17 mouse cellular contexts compared by ENCODE assay signal in the genomic region with DNA sequence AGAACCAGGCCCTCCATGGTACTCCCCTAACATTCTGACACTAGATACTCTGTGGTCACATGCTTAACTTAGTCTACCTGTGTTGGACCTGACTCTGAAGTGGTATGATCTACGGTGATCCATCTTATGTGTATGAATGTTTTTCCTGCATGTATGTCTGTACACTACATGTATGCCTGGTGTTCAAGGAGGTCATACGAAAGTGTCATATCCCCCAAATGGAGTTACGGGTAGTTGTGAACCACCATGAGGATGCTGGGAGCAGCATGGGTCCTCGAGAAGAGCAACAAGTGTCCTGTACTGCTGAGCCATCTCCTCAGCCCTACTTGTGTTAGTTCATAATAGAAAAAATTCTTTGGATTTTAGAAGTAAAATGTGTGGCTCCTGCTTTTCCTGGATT. TPM values are rescaled to one million over a fixed set of nuclear protein-coding genes. Genes with fewer than 3 reads are reported as not detected.
"Had no signal": no experiment of that assay in that cellular context is flagged by ENCODE, and none has a peak within 500 bp of the region (broad histone marks: within the 10 kb centered on the region; RNA-seq: fewer than 3 reads in every experiment).

No protein-coding gene starts in this region.

- H3K27ac ChIP-seq: neural tube, embryonic 15.5 days; stomach, embryonic 15.5 days; stomach, postnatal 0 days had no signal

- H3K9me3 ChIP-seq: neural tube, embryonic 15.5 days; stomach, embryonic 15.5 days had no signal

- DNase-seq: retina, postnatal 1 day; right cerebral cortex, adult 18-20 months; right cerebral cortex, postnatal 14 days; right cerebral cortex, postnatal 25 days; right cerebral cortex, postnatal 4 days; spleen, adult 18-20 months; thymus, adult 18-20 months; thymus, adult 2 months; thymus, postnatal 14 days; thymus, postnatal 25 days; thymus, postnatal 36 days; thymus, postnatal 4 days had no signal

- H3K4me2 ChIP-seq: neural tube, embryonic 15.5 days; stomach, embryonic 15.5 days had no signal

- H3K9ac ChIP-seq: neural tube, embryonic 15.5 days; stomach, embryonic 15.5 days had no signal

- H3K27me3 ChIP-seq: neural tube, embryonic 15.5 days; stomach, embryonic 15.5 days had no signal

- H3K4me3 ChIP-seq: neural tube, embryonic 15.5 days; stomach, embryonic 15.5 days had no signal

RNA-seq across cellular contexts. Expression of a gene that starts 8.1 kb away (rescaled TPM):
- polyA plus RNA-seq: small intestine, adult 2 months; spleen, adult 2 months; thymus, adult 2 months had no signal
